Mouse (Mus musculus): ENCODE measurements around the gene Shld2. TPM values are rescaled to one million over a fixed set of nuclear protein-coding genes. Genes with fewer than 3 reads are reported as not detected.
"Not testable (repeated sequence)": the region's sequence is repeated elsewhere in the genome, so short reads cannot be mapped to it uniquely, and the experiment has no call there.

The Shld2 gene
- total RNA-seq, 2 experiments from 2014 or later: 6.7 to 8.6 TPM

GRCm38 (mm10) chr14:34323576-34324085 lies 13.3 kb upstream of the Shld2 start:
- intact Hi-C loops (cut with DNase I): no loop called here
- DNase-seq: no peak

GRCm38 (mm10) chr14:34318113-34318512 lies 7.8 kb upstream of the Shld2 start:
- intact Hi-C loops (cut with DNase I): loop anchor here (10.0 kb wide), 1 partner anchor 357 kb away; the partner anchor contains the start of gene Wapl
- no peak for DNase-seq

- intact Hi-C loops (cut with DNase I): loop anchor here (10.0 kb wide), 1 partner anchor 357 kb away; the partner anchor contains the start of gene Wapl
- no peak for DNase-seq
Measured at GRCm38 (mm10) chr14:34317431-34317830, 7.1 kb upstream of the Shld2 start.

DNA sequence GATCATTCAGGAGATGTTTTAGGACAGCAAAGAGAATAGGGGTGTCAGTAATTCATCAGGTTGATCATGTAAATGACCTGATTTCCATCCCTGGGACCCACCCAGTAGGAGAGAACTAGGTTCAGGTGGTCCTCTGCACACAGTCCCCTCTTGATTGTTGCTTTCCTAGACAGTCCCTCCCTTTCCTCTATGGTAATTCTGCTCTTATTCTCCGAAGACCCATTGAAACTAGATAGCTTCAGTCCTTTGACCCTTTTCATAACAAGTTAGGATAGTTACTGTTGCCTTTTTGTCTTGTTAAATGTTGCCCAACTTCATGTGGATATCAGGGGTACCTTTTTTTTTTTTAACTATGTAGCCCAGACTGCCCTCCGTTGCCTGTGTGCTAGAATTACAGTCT lies 6.1 kb upstream of the Shld2 start:
- DNase-seq: no peak
- intact Hi-C loops (cut with DNase I): loop anchor here (10.0 kb wide), 1 partner anchor 358 kb away; the partner anchor contains the start of gene Wapl

DNA sequence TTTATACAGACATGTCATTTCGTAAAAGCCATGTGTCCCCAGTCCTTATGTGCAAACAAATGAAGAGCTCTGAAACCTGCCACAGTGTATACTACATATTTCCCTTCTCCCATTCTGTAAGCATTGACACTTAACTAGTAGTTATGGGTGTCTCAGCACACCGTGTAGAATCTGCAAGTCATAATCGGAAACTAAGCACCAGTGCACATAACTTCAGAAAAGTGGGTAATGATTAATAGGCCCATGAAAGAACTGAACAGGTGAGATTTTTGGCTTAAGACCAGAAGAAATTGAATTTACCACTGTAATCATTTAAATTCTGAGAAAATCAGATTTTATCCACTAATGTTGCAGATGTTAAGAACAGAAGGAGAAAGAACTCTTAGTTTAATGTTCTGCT lies 4.5 kb upstream of the Shld2 start:
- no peak for DNase-seq
- intact Hi-C loops (cut with DNase I): loop anchor here (5.0 to 10.0 kb wide), 2 partner anchors 42 to 360 kb away; partner anchors contain the start of gene Wapl

DNA sequence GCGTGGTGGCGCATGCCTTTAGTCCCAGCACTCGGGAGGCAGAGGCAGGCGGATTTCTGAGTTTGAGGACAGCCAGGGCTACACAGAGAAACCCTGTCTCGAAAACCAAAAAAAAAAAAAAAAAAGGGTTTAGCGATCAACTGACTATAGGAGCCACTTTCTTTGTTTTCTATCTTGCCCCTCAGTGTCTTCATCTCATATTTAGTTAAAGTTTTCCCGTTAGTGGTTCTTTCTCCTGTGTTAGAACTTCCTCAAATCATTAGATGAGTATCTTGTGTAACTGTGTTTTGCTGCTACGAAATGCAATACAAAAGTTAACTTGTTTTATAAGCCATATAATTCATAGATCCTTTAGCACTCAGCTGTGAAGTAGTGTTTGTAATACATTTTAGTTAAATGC lies 4.1 kb upstream of the Shld2 start:
- intact Hi-C loops (cut with DNase I): loop anchor here (5.0 to 10.0 kb wide), 2 partner anchors 42 to 360 kb away; partner anchors contain the start of gene Wapl
- DNase-seq: not testable (repeated sequence)

DNA sequence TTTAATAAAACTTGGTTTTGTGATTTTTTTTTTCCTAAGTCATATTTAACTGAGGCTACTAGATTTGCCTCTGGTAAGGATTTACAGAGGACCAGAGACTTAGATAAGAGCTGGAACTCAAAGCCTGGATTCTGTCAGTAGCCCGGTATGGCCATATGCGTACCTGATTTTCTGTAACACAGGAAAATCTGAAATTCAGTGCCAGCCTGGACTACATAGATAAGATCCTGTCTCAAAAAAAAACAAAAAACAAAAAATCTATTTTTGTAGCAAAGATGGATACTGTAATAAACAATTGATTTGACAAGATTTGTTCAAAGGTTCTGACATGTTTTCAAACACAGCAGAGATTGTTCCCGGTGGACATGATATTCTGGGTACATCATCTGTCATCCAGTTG lies 3.3 kb upstream of the Shld2 start:
- DNase-seq: no peak
- intact Hi-C loops (cut with DNase I): loop anchor here (5.0 to 10.0 kb wide), 2 partner anchors 41 to 361 kb away; partner anchors contain the start of gene Wapl

GRCm38 (mm10) chr14:34312339-34313048 lies 2.2 kb upstream of the Shld2 start:
- intact Hi-C loops (cut with DNase I): loop anchor here (5.0 to 10.0 kb wide), 2 partner anchors 40 to 362 kb away; partner anchors contain the start of gene Wapl
- no peak for DNase-seq

DNA sequence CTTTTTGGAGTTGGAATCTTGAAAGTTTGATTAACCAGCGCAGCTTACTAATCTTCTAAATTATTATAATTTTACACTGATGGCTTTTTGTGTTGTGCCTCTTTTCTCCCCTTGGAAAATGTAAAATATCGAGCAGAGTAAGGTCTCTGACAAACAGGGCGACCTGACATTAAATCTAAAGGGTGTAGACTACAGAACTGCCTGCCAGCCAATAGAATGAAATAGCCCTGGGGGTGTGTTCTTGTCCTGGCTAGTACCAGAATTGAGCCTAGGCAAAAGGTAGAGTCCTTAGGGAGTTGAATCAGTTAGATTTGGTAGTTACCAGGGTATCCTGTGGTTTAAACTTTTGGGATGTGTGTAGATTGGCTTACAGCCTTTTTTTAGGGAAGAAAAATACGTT lies 1.4 kb upstream of the Shld2 start:
- intact Hi-C loops (cut with DNase I): loop anchor here (2.0 to 10.0 kb wide), 3 partner anchors 39 to 363 kb away; partner anchors contain the start of gene Wapl
- DNase-seq: no peak

DNA sequence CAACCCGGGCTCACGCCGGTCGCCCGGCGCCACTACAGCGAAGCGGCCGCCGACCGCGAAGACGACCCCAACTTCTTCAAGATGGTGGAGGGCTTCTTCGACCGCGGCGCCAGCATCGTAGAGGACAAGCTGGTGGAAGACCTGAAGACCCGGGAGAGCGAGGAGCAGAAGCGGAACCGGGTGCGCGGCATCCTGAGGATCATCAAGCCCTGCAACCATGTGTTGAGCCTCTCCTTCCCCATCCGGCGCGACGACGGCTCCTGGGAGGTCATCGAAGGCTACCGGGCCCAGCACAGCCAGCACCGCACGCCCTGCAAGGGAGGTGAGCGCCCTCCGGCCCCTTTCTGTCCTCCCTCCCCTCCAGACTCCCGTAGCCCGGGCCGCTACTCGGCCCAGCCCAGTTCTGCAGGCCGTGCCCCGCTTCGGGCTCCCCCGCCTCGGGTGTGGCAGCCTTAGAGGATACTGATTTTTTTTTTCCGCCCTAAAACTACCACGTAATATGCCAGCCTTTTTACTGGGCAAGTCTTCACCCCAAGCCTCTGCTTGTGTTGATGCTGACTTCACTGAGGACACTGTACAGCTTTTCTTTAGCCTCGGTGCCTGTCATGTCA lies 833 bp upstream of the Shld2 start:
- intact Hi-C loops (cut with DNase I): loop anchor here (2.0 to 10.0 kb wide), 3 partner anchors 39 to 364 kb away; partner anchors contain the start of gene Wapl

DNA sequence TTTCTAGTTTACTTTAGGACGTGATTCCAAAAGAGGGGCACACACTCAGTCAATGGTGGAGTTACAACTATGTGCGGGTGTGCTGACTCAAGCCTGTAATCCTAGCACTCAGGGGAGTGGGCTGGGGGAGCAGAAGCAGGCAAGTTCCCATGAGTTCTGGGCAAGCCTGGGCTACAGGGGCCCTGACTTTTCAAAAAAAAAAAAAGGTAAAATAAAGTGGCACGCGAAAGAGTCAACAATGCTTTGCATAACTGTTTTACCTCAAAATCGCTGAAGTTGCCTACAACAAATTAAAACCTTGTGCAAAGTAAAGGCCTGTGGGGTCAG lies 423 bp downstream of the Shld2 start:
- no peak for DNase-seq
- intact Hi-C loops (cut with DNase I): loop anchor here (2.0 to 10.0 kb wide), 3 partner anchors 38 to 365 kb away; partner anchors contain the start of gene Wapl

More for the DNA sequence above, 833 bp upstream of the Shld2 start:
- peak; percentile 54 to 78 for DNase-seq

DNA sequence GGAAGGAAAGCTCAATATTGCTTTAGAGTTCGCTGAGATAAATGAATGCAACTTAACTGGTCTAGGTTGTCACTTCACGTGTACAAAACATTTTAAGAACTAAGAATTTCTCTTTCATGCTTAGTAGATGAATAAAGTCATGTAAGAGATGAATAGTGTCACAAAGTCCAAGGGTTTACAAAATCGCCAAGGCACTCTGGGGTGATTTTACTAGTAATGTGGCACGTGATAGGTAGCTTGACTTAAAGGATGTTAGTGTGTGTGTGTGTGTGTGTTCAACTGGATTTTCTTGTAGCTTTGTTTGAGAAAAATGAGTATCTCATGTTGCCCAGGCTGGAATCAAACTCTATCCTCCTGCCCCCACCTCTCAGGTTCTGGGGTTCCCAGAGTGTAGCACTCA lies 1.0 kb downstream of the Shld2 start:
- intact Hi-C loops (cut with DNase I): no loop called here

GRCm38 (mm10) chr14:34303265-34303680 lies 7.0 kb downstream of the Shld2 start:
- intact Hi-C loops (cut with DNase I): no loop called here
- no peak for DNase-seq

More for the DNA sequence above, 1.0 kb downstream of the Shld2 start:
- DNase-seq: no peak

DNA sequence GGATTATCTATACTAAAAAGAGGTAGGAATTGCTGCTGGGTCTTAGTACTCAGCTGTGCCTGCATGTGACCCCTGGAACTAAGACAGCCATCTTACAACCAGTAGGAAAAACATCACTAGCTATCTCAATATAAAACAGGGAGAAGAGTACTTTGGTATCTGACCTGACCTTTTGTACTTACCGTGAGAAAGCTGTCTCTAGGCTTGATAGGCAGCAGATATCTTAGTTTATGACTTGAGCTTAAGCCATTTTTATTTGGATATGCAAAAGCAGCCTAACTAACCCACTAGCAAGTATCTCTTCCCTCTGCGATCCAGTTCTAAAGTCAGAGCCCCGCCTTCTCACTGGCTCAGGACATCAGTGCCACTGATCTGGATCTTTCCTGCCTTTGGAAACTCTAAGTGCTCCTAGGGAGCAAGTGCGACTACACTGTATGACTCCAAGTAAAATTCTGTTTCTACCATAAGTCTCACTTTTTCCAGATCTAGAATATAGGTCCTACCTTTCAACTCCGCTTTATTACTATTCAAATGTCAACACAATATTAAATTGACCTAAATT lies 7.5 kb downstream of the Shld2 start:
- no peak for DNase-seq
- intact Hi-C loops (cut with DNase I): no loop called here

GRCm38 (mm10) chr14:34298871-34299700 lies 11.2 kb downstream of the Shld2 start:
- intact Hi-C loops (cut with DNase I): no loop called here
- no peak for DNase-seq

GRCm38 (mm10) chr14:34297634-34298033 lies 12.7 kb downstream of the Shld2 start:
- intact Hi-C loops (cut with DNase I): no loop called here
- no peak for DNase-seq

- no peak for DNase-seq
- intact Hi-C loops (cut with DNase I): no loop called here
Measured at GRCm38 (mm10) chr14:34297038-34297437, 13.3 kb downstream of the Shld2 start.

DNA sequence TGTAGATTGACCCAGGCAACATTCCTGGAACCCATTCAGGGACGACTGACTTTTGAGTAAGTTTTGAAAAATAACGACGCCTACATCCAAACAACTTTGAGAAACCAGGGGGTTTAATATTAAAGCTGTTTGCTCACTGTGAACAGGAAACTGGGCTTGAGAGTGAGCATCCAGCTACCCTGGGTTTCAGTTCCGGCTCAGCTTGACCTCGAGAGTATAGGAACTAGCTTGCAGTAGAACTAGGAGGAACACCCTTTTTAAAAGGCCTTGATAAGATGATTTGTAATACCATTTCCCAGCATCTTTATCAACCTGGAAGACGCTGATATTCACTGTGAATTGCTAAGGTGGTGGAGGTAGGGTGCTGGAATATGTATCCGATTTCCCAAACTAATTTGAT lies 13.9 kb downstream of the Shld2 start:
- DNase-seq: no peak
- intact Hi-C loops (cut with DNase I): no loop called here

- no peak for DNase-seq
- intact Hi-C loops (cut with DNase I): no loop called here
Measured at GRCm38 (mm10) chr14:34293641-34294040, 16.7 kb downstream of the Shld2 start.

GRCm38 (mm10) chr14:34290229-34290628 lies 20.1 kb downstream of the Shld2 start:
- intact Hi-C loops (cut with DNase I): no loop called here
- DNase-seq: no peak

Data from heart, postnatal 36 days (tissue).